Mouse (Mus musculus): Measurements from ENCODE around the gene Rab11b.

The Rab11b gene

GRCm38 (mm10) chr17:33760255-33761165, at the start of gene Rab11b:
Rab11b (minus strand) TSS chr17:33760530.
- DNase-seq (ENCODE audit: low read depth, low spot score): peak; percentile 100

DNA sequence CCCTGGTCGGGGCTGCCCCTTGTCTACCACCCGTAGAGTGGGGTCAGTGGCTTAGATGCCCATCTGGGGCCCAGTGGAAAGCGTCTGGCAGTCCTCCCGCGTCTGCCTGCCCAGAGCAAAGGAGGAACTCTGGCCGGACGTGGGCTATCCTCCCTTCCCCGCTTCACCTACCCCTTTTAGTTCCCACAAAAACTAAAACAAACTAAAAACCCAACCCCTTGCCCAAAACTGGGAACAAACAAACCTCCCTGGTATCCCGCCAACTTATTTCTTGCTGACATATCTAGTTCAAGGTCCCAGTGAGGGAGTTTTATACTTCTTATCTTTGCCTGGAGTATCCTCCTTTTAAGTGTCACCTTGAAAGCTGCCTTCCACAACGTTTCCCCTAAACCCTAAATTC, 47.9 kb upstream of the Rab11b start:
- DNase-seq (ENCODE audit: low read depth, low spot score): no peak

DNA sequence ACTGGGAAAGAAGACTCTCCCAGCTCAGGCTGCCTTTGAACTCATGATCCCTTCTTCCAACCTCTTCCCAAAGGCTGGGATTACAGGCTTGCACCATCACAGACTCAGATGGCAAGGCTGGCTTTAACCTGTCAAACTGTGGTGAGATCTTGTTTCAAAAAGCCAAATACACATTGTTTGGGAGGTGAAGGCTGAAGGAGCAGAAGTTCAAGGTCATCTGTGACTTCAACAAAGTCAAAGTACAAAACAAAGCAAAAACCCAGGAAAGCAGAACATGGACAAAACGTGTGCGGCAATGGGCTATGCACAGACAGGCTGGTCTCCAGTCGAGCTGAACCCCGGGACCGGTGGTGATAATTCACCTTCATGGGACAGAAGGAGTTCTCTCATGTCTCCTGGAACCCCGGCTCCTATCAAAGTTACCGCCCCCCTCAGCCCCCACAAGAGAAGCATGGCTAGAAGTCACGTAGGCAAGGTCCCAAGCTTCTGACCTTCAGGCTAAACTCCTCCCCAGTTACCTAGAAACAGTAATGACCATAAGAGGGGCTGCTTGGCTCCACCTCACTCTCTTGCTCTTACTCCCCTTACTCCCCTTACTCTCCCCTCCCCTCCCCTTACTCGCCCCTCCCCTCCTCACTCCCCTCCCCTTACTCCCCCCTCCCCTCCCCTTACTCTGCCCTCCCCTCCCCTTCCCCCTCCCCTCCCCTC, 47.0 kb upstream of the Rab11b start:
- peak; percentile 94 for DNase-seq (ENCODE audit: low read depth, low spot score)

DNA sequence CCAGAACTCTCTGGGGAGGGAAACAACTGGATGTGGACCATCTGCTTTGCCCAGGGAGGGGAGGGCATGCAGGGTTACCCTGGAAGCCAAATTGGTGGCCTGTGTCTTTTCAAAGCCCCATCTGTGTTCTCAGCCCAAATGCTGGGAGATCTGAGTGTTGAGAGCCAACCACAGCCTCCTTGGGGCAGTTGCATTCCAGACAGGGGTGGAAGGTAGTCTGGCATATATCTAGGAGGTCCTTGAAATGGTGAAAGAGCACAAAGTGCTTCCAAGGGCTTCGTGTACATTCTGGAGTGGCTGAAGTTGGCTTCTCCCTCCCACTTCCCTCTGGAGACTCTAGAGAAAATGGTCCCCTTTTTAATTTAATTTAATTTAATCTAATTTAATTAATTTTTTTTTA, 44.4 kb upstream of the Rab11b start:
- DNase-seq (ENCODE audit: low read depth, low spot score): peak; percentile 22

GRCm38 (mm10) chr17:33804205-33804604, 43.9 kb upstream of the Rab11b start:
- peak; percentile 82 for DNase-seq (ENCODE audit: low read depth, low spot score)

GRCm38 (mm10) chr17:33802221-33802620, 41.9 kb upstream of the Rab11b start:
- peak; percentile 79 for DNase-seq (ENCODE audit: low read depth, low spot score)

- DNase-seq (ENCODE audit: low read depth, low spot score): no peak
Observed at GRCm38 (mm10) chr17:33799277-33799676, 38.9 kb upstream of the Rab11b start.

- no peak for DNase-seq (ENCODE audit: low read depth, low spot score)
Observed at GRCm38 (mm10) chr17:33798306-33798705, 38.0 kb upstream of the Rab11b start.

DNA sequence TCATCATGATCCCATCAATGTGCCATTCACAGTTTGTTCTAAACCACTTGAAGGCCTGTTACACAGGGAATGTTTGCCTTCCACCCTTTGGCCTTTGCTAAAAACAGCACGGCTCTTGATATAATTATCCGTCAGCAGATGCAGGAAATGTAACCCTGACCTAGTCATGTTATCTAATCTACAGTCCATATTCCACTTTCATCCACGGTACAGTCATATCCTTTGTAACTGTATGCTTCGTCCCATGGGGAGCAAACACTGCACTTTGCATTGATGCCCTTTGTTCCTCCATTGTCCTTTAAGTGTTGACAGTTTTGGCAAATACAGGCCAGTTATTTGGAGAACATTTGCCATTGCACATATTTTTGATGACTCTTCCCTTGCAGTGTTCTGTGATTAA, 28.4 kb upstream of the Rab11b start:
- DNase-seq (ENCODE audit: low read depth, low spot score): no peak

- DNase-seq (ENCODE audit: low read depth, low spot score): no peak
Observed at GRCm38 (mm10) chr17:33786375-33786774, 26.0 kb upstream of the Rab11b start.

DNA sequence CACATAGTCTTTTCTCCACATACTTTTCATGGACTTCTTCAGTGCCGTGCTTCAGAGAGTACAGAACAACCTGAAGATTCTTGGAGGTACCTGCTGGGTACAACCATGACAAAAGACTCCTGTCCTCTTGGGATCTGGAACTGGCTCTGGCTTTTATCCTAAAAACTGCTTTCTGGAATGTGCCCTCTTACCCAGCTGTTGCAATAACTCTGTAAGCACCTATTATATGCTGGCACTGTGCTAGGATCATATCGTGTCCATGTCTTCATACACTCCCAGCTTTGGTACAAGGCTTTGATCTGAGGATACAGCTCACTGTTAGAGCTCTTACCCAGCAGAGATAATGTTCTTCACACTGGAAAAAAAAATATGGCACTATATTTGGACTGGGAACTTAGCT, 24.6 kb upstream of the Rab11b start:
- no peak for DNase-seq (ENCODE audit: low read depth, low spot score)

GRCm38 (mm10) chr17:33783408-33783807, 23.1 kb upstream of the Rab11b start:
- no peak for DNase-seq (ENCODE audit: low read depth, low spot score)

- DNase-seq (ENCODE audit: low read depth, low spot score): peak; percentile 37
Observed at GRCm38 (mm10) chr17:33782067-33782466, 21.7 kb upstream of the Rab11b start.

DNA sequence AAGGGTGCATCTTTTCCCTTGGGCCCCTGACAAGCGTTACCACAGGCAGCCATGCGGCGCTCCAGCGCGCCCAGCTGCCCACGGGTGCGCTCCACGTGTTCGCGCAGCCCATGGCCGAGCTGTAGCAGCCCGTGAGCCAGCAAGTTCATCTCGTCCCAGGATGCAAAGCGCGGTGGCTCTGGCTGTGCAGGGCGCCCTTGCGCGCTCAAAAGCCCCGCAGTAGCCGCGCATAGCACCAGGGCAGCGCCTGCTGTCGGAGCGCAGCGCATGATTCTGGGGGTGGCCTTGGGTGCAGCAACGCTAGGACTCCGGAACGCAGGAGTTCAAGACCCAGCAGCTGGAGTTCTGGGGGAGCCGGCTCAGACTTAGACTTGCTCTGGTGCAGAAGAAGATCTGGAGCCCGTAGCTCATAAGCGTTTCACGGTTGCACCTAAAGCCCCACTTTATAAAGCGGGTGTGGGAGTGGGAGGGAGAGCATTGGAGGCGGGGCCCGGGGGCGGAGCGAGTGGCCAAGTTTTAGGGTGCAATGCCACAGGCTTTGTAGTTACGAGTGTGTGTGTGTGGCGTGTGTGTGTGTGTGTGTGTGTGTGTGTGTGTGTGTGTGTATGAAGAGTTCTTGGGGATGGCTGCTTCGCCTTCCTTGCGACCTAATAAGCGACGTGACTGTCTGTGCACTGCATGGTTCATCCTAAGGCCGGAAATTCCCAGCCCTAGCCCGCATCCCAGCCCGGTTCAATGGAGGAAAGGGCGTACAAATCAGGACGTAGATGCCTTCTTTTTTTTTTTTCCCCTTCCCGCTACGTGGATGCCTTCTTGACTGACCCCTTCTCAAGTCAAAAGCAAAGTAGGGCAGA, 21.0 kb upstream of the Rab11b start, which contains the start of gene Angptl4:
Angptl4 (minus strand) TSS at position 707 of the 854 bp plus-strand sequence.
- DNase-seq (ENCODE audit: low read depth, low spot score): peak; percentile 86

- no peak for DNase-seq (ENCODE audit: low read depth, low spot score)
Observed at GRCm38 (mm10) chr17:33780431-33780830, 20.1 kb upstream of the Rab11b start.

GRCm38 (mm10) chr17:33779967-33780295, 19.6 kb upstream of the Rab11b start:
- DNase-seq (ENCODE audit: low read depth, low spot score): no peak

DNA sequence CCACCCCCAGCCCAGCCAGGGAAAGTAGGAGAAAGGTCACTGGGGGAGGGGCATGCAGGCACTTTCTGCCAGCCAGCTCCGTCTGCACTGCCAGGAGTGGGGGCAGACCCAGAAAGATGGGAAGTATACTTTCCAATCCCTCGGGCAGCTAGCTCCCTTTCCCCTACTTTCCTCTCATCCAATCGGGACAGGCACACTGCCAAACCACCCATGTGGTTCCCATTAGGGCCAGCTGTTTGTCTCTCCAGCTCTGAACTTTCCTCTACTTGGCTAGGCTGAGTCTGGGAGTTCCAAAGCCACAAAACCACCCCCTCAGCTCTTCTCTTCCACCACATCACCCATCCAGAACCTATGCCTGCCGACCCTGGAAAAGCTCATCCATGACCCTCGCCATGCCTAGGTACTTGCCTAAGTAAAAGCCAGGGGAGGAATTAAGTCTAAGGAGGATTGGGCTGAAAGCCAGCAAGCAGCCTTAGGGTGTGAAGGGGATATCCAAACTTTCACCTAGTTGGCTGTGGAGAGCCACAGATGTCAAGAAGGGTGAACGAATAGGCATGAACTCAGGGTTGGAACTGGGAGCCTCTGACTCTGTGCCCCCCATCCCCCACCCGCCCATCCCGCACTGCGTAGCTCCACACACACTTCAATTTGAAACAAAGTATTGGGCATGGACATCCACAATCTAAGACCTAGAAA, 19.1 kb upstream of the Rab11b start:
- DNase-seq (ENCODE audit: low read depth, low spot score): peak; percentile 26

DNA sequence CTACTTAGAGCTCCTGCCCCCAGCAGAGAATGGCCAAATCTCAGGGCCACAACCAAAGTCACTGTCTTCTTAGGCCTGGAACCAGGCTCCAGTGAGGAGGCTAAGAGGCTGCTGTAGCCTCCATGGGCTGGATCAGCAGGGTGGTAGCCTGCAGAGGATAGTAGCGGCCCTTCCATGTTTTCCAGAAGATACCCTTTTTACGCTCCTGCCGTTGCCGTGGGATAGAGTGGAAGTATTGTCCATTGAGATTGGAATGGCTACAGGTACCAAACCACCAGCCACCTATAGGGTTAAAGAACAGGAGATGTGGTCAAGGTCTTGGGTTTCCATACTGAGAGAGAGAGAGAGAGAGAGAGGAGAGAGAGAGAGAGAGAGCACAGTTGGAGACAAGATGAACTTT, 15.0 kb upstream of the Rab11b start:
- no peak for DNase-seq (ENCODE audit: low read depth, low spot score)

DNA sequence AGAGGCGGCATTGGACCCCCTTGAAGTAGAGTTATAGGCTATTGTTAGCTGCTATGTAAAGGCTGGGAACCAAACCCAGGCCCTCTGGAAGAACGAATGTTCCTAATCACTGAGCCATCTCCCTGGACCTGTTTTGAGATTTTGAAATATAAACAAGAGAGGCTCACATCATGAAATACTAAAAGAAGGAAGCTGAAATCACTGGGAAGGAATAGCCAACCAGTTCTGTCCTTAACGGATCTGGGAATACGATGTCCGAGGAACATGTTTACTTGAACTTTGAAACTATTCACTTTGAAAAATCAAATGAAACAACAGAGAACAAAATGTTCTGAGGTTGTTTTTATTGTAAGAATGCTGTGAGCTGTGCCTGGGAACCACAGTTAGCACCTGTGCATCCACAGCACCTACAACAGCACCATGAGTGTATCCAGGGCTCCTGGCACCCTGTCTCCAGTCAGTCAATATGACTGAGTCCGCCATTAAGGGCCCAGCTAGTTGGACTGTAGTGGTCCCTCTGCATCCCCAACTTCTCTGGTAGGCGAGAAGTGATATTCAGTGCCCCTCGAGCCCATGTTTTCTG, 14.3 kb upstream of the Rab11b start:
- no peak for DNase-seq (ENCODE audit: low read depth, low spot score)

DNA sequence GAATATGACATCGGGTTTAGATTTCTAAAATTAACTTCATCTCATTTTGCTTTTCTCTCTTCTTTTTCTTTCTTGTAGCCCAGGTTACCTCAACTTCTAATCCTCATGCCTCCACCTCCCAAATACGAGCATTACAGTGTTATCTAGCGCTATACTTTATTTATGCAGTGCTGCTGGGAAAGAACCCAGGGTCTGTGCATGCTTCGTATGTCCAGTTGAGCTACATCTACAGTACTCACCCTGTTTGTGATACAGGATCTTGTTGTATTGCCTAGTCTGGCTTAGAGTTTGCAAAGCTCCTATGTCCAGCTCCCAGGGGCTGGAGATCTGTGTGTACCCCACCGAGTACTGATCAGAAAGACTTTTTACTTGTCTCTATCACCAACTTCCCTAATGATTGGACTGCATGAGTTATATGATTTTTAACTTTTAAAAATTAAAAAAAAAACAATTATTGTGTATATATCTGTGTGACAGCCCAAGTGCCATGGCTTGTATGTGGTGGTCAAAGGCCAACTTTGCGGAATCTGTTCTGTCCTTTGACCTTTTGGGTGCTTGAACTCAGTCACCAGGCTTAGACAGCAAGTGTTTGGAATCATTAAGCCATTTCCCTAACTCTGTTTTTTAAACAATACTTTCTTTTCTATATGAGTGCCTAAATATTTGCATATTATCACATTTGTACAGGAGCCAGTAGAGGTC, 13.7 kb upstream of the Rab11b start:
- no peak for DNase-seq (ENCODE audit: low read depth, low spot score)

Measured in R1 (cell line).